Mouse (Mus musculus) forelimb bud, embryonic 11.5 days (tissue): Measurements from ENCODE around the gene Ifit2.
"Not testable (repeated sequence)": the region's sequence is repeated elsewhere in the genome, so short reads cannot be mapped to it uniquely, and the experiment has no call there.

Experiments
- DNase-seq: peaks from one replicate; pipeline ENCODE4 v3.0.0-alpha.2; 2012; ENCODE audit warnings: low read depth, low spot score

The Ifit2 gene

DNA sequence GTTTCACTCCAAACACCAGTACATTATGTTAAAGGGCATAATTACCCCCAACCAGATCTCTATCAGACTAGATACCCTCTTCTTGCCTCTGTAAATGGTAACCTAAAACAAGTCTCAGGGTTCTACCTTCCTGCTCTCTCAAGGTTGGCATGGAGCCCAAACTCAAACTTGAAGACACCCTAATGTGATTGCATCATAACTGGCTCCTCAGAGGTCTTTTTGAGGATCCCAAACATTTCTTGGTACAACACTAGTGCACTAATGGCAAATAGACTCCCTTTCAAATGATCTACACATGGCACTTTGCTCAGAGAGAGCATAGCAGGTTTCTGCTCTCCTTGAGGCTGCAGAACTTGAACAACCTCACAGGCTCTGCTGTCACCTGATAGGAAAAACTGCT lies 46.3 kb downstream of the Ifit2 start:
- DNase-seq, result no peak

DNA sequence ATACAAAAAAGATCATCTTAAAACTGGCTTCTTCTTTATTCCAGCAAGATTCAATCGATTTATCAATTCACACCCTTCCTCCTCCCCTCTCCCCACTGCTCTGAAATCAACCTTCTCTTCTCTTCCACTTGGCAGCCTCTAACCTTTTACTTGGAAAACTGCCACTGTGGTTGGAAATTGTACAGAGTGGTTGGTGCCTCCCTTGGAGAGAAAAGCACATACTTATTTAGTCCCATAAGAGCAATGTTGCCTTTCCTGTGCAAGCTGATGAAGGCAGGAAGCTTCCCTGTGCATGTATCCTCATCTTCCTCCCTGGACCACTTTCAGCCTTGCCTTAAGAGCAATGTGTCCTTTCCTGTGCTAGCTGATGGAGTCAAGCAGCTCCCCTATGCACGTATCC lies 47.8 kb downstream of the Ifit2 start:
- no peak for DNase-seq

GRCm38 (mm10) chr19:34599250-34599649 lies 48.8 kb downstream of the Ifit2 start:
- DNase-seq, result not testable (repeated sequence)

DNA sequence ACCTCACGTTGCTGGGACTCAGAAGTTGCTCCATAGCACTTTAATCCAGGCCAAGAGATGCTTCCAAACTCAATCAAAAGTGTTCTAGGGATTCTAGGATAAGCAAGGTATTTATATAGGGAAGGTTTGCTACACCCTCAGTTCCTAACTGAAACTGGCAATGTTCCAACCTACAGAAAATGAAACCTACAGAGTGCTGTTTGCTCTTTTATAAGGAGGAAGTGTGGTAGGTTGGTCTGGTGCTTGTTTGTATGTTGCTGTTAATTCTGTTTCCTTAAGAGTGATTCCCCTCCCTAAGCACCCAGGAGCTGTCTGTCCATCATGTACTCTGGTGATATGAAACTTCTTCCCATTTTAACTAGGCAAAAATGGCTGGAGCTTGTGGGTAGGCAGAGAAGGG lies 51.4 kb downstream of the Ifit2 start, which contains the start of gene Ifit1bl1:
Gene Ifit1bl1, minus strand, starts transcription at position 69 of the 400 bp plus-strand sequence.
- not testable (repeated sequence) for DNase-seq

DNA sequence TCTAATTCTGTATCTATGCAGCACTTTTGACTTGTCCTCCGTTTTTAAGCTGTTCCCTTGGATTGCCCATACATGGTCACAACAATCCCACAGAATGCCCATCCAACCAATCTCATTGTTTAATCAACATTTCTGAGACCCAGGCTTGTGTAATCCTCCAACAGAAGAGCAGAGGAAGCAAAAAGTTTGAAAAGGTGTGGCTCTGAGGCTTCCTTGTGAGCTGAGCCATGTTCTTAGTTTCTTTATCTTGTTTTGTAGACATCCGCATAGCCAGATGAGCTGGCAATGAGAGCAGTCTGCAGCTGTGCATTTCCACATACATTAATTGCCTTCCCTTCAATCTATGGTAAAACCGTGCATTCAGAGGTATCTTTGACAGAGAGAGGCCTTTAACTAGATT lies 55.0 kb downstream of the Ifit2 start:
- DNase-seq, result no peak

GRCm38 (mm10) chr19:34607237-34608051 lies 57.0 kb downstream of the Ifit2 start, which contains the start of gene Ifit3b:
Ifit3b (plus strand) TSS chr19:34607970.
- not testable (repeated sequence) for DNase-seq

- not testable (repeated sequence) for DNase-seq
Observed at GRCm38 (mm10) chr19:34610118-34610517, 59.6 kb downstream of the Ifit2 start.

GRCm38 (mm10) chr19:34612243-34613001 lies 61.9 kb downstream of the Ifit2 start:
- not testable (repeated sequence) for DNase-seq

DNA sequence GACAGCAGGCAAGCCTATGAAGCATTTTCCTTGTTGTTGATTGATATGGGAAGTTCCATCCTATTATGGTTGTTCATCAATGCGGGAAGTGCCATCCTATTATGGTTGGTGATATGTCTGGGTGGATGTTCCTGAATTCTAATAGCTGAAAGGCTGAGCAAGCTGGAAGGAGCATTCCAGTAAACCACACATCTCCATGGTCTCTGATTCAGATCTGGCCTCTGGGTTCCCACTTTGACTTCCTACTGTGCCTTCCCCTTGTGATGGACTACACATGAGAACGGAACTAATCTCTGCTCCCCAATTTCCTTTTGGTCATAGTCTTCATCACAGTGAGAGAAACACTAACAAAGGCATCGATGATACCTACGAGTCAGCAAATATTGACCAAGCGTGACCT lies 70.4 kb downstream of the Ifit2 start:
- no peak for DNase-seq

DNA sequence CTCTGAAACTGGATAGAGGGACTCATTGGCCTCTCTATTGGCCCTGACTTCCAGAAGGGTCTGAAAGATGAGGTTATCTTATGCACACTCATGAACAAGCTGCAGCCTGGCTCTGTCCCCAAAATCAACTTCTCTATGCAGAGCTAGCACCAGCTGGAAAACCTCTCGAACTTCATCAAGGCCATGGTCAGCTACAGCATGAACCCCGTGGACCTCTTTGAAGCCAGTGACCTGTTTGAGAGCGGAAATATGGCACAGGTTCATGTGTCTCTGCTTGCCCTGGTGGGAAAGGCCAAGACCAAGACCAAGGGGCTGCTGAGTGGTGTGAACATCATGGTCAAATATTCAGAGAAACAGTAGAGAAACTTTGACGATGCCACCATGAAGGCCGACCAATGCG lies 73.3 kb downstream of the Ifit2 start:
- DNase-seq, result no peak

- DNase-seq, result no peak
Observed at GRCm38 (mm10) chr19:34624663-34625062, 74.2 kb downstream of the Ifit2 start.
